Mouse (Mus musculus) kidney, adult 8-10 months (tissue): ENCODE data around the gene Hs1bp3.

Experiments
- DNase-seq, 2 experiments: peaks; one replicate each; pipeline ENCODE4 v3.0.0; 2022

The Hs1bp3 gene

DNA sequence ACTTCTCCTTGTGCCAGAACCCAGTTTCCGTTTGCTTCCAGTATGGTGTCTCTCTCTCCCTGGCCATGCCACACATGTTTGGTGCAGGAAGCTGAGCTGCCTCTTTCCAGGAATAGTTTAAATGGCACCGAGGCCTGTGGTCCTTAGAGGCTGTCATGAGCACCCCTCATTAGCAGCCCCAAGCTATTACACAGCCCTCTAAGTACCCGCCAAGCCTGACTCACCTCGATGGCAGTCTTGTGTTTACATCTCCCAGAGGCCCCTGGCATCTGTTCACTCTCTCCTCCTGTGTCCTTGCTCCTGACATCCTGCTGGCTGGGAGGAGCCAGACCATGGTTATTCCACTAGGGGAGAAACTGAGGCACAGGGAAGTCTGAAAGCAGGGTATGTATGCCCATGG is 25.3 kb downstream of the Hs1bp3 start:
- DNase-seq = no peak

DNA sequence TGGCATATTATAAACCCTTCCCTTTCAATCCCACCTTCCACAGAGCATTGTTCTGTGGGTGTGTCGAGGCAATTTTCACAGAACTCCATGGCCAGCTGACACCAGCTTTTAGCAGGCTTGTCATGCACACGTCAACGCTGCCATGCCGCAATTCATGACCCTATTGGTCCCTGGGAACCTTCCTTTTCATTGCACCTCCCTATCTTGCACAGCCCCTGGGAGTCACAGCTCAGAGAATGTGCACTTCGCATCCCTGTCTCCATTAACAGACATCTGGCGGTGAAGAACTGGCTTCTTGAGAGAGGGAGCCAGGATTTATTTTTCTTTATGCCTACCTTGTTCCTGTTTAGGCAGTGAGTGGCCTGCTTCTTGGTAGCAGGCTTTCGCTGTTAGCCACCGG is 25.7 kb downstream of the Hs1bp3 start:
- no peak for DNase-seq

DNA sequence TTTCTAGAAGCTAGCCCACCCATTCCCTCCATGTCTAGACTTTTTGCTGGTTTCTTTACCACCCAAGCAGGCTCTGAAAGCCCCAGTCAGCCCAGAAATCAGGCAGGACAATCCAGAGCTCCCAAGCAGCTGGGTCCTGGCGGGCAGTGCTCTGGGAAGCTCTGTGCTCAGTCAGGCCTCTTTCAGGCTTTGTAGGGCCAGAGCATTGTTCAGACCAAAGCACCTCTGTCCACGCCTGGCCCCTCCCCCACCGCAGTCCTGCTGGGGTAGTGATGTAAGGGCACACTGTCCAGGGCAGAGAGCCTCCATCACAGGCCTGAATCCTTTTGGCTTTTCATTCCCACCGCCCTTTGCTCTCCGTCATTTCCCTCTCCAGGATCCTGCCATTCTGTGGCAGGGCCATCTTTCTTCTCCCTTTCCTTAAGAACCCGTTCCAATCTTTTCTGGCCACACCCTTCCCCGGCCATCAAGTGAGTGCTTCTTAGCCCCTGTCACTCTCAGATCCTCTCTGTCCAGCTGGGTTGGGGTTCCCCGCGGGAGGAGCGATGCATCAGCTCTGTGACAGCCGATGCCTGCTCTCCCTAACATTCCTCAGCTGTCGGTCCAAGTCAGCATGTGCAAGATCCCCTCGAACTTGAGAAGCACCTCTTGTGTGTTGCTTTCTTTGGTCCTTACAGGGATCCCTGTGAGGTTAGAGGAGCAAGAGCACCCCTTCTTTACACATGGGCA is 26.5 kb downstream of the Hs1bp3 start:
- no peak for DNase-seq

DNA sequence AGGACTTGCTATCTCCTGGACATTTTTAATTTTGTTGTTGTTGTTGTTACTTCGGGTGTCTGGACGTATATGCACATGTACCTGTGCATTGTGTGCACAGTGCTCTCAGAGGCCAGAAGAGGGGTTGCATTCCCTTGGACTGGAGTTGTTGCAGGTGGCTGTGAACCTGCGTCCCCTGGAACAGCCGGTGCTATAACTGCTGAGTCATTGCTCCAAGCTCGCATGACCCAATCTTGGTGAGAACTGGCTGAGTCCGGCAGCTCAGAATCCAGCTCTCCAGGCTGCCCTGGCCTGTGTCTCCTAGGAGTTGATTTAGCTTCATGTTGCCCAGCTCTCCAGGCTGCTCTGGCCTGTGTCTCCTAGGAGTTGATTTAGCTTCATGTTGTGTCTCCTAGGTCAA is 27.8 kb downstream of the Hs1bp3 start:
- no peak for DNase-seq

DNA sequence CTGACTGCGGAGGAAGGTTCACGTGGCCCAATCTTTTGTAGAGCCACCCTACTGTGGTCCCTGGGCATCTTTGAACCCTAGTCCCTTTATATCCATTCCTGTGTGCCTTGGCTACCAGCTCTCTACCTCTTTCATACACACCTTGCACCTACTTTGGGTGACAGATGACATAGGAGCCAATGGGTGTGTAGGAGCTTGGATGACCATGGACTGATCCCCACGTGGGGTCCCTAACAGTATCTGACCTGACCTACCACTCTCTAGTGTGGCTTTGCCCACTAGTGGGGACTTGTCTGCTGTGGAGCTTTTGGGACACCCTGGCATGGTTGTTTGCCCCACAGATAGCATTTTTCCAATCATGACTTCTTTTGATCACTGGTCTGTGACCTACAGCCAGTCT is 30.1 kb downstream of the Hs1bp3 start:
- no peak for DNase-seq

DNA sequence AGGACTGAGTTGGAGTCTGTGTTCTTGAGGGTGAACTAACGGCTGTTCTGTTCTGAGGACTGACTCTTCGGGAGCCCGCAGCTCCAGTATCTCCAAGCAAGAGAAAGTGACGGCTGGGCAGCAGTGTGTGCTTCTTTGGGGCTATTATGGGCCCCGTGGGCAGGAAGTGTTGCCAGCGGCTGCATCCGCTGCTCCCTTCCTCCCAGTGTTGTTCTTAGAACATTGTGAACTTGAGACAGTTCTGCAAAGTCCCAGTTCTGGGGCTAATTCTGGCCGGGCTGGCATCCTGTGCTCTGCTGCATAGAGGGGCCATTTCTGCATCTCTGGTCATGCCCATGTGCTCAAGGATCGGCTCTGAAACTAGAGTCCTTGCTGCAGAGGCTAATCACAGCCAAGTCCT is 31.7 kb downstream of the Hs1bp3 start:
- peak in 1 of 2 experiments; percentile 66 for DNase-seq

DNA sequence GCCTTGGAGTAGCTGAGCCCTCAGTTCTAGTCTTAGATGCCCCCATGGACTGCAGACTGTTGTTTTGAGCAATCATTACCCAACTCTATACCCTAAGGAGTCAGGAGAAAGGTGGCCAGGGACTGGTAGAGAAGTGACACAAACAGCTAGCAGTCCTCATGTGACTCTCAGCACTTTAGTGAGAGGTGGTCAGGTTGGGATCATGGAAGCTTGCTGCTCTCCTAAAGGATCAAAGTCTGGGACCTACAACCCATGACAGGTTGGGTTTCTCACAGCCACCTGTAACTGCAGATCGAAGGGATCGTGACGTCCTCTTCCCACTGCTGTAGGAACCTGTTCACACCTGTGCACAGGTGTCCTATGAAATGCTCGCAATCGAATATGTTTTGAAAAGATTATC is 32.3 kb downstream of the Hs1bp3 start:
- DNase-seq = no peak

DNA sequence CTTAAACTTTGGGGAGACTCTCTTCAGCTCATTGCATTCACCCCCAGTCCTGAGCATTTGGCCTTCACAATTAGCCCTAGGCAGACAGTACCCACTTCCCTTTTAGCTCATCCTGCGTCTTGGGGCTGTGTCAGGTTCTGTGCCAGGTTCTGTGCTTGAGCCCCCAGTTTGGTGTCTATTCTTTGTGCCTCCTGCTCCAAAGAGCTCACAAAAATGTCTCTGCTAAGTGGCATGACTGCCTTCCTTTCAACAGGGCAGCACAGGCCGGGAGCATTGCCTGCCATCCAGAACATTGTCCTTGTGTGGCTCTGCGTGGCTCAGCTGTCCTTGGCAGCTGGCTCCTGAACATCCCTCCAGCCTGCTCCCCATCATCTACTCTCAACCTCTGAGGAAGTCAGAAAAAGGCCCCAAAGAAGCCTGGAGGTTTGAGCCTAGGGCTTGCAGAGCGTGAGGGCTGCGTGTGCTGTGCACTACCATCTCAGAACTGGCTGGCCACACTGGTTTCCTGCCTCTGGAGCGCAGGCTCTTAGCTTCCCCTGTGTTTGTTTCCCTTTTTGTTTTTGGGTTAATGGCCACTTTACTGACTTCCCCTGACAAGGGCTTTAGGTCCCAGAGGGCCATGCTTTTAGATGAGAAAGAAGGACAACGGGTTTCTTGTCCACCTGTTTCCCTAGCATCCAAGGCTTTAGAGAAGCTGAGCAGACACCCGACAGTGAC is 34.7 kb downstream of the Hs1bp3 start:
- no peak for DNase-seq

DNA sequence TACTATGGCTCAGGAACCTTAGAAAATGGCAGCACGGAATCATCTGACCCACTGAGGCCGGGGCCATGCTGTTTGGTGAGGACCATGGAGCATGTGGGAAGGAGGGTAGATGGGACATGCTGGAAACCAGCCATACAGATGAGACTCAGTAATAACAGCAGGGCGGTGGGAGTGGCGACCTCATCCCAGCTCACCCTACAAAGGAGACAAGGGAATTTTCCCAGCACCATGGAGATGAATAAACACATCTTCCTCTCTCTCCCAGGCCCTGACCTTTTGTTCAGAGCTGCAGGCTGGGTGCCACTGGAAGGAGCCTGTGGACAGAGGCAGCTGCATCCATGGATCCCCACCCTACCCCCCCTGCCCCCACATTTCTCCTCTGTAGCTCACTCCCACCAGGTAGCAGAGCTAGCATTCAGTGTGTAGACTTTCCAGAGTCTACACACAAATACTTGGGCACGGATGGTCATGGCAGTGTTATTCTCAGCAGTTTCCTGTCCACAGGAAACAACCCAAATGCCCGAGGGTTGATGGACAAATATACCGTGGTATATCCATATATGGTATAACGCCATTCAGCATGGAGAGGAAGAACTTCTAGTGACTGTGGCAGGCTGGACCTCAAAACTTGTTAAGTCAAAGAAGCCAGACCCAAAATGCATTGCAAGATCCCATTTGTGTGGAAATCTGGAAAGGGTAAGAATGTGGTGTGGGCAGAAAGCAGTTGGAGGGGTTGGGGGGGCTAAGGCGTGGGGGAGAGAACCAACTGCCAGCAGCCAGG is 35.7 kb downstream of the Hs1bp3 start:
- no peak for DNase-seq

DNA sequence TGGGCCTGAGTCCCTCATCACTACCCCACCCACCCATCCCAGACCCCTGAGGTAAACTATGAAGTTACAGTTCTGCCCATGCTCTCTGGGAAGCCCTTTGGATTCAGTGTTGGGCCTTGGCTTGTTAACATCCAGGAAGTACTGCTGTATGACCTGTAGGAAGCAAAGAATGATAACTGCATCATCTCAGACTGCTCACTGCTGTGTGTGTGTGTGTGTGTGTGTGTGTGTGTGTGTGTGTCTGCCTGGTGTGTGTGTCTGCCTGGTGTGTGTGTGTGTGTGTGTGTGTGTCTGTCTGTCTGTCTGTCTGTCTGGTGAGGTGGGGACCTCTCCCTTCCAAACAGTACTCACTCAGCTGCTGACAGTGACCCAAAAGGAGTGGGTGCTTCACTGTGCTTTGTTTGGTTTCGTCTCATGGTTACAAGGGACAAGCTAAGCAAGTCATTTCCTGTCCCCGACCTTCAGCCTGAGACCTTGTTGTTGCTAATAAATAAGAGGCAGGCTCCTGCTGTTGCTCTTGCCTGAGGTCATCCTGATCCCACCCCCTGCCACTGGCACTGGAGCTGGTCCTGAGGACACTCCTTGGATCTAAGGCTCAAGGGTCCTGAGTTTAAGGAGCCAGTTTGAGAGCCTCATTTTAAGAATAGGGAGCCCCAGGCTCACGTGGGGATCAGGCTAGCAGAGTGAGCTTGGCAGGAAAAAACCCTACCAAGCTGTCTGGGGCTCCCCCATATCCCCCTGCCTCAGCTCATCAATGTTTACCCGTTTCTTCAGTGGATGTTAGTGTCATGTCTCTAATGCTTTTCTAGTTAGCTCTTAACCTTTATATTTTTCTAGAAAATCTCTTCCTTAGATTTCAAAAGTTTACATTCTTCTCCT is 38.0 kb downstream of the Hs1bp3 start:
- DNase-seq = peak; percentile 54 to 60

DNA sequence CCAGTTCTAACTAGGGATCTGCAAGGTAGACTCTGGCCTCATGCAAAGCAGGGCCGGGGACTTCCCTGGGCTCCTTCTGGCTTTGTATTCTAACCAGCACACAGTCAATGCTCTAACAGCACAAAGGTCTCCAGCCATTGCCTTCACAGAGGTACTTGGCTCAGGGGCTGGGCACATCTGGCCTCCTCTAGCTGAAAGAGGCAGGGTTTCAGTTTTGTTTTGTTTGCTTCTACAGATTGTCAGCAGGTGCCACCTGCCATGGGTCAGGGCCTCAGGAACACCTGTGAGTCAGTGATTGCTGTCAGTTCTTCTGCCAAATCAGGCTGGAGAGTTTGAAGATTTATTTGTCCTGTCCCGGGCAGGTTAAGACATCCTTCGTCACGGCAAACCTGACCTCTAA is 39.8 kb downstream of the Hs1bp3 start:
- DNase-seq = no peak

DNA sequence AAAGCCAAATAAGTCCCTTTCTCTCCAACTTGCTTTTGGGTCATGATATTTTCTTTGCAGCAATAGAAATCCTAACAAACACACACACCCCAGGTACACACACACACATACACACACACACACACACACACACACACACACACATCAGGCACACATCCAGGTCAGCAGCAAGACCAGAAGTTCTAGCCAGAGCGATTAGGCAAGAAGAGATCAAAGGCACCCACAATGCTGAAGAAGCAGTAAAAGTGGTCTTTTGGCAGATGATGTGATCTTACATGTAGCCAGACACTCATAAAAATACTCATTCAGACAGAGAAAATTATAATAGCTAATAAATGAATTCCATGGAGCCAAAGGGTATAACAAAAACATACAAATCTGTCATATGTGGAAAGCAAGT is 41.0 kb downstream of the Hs1bp3 start:
- no peak for DNase-seq

DNA sequence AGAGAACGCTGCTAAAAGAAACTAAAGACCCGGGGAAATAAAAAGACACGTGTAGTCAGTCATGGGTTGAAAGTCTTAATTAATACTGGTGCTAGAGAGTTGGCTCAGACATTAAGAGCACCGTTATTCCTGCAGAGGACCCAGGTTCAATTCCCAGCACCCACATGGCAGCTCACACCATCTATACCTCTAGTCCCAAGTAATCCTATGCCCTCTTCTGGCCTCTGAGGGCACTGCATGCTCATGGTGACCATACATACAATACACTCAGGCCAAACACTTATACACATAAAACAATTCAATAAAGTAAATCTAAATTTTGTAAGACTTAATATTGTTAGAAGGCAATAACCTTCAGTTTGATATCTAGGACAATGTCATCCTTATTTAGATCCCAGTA is 41.8 kb downstream of the Hs1bp3 start:
- DNase-seq = no peak

DNA sequence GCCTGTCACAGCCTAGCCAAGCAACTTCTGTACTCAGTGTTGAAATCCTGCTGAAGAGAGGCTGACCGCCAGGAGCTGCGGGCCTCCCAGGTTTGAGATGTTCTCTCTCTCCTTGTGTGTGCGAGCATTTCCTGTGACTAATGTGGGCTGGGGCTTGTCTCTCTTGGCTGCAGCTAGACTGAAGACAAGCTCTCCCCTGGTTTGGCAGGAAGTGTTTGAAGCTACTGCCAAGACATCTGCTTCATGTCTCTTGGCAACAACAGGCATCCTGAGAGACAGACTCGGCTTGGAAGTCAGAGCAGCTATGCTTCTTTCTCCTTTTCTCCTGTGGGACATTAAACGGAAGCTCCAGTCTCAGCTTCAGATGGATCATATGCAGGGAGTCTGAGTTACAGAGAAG is 44.2 kb downstream of the Hs1bp3 start:
- peak; percentile 55 to 75 for DNase-seq

DNA sequence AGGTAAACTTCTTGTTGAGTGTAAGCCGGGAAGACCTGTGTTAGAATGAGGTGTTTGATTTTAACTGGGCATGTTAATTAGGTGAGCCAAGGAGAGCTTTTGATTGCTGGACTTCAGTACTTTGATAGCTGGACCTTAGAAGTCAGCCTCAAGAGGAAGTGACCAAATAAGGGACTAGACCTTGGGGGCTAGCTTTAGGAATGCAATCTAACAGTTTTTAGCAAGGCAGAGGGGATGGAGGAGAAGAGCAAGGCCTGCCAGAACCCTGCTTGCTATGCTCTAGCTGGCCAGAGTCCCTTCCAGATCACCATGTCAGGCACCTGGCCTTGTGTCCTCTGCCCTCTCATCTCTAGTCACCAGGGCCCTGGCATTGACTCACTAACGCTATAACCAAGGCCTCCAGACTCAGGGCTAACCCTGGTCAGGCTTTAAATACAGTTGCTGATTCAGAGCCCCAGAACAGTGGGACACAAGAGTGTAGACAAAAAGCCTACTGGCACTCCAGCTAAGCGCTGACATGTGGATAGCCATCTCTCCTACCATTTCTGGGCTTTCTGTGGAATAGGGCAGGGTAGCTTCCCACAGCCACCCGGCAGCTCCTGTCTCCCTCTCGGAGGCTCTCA is 45.2 kb downstream of the Hs1bp3 start:
- DNase-seq = no peak

DNA sequence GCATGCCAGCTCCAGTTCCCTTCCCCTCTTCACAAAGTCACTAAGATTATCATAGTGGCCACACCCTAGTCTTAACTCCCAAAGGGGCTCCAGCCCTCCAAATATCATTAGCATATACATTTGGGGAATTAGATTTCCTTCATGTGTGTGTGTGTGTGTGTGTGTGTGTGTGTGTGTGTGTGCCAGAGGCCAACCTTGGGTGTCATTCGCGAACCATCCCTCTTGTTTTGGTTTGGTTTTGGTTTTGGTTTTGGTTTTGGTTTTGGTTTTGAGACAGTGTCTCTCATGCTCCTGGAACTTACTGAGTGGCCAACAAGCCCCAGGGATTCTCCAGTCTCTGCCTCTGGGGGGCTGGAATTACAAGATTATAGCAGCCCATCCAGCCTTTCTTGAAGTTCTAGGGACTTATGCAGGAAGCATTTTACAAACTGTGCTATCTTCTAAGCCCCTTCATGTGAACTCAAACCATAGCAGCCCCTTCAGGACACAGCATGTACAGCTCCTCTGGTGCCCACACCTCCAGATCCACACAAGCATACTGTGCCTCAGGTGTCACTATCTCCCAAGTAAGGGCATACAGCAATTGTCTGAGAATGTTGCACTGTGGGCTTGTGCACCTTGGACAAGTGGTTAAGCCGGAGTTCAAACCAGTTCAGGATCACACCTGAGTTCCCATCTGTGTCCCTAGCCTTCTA is 46.3 kb downstream of the Hs1bp3 start:
- DNase-seq = no peak

DNA sequence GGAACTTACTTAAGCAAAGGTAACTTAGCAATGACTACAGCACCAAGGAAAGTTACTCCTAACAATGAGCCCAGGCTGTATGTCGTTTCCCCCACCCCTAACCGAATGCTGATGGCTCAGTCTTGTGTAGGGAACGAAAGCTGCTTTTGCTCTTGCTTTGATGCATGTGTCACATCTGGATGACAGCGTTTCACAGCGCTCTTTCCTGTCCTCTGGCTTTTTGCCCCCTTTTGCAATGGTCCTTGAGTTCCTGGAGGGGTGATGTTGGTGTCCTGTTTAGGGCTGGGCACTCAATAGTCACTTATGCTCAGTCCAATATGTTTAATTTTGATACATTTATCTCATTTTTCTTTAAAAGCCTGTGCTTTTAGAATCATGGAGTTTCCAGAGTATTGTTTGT is 48.6 kb downstream of the Hs1bp3 start:
- DNase-seq = no peak

DNA sequence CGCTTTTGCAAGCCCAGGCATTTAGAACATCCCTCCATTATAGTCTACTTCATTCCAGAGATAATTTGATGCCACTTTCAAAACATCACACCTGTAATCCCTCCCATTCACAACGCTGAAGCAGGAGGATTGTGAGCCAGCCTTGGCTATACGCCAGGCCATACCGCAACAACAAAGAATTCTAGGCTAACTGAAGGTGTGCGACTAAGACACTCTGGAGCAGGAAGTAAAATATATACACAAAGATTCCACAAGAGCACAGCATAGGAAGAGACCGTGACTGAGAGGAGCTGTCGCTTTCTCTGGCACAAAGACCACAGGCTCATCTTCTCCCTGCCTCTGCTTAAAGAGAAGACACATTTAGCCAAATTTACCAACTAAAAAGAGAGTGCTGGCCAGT is 49.2 kb downstream of the Hs1bp3 start:
- no peak for DNase-seq

DNA sequence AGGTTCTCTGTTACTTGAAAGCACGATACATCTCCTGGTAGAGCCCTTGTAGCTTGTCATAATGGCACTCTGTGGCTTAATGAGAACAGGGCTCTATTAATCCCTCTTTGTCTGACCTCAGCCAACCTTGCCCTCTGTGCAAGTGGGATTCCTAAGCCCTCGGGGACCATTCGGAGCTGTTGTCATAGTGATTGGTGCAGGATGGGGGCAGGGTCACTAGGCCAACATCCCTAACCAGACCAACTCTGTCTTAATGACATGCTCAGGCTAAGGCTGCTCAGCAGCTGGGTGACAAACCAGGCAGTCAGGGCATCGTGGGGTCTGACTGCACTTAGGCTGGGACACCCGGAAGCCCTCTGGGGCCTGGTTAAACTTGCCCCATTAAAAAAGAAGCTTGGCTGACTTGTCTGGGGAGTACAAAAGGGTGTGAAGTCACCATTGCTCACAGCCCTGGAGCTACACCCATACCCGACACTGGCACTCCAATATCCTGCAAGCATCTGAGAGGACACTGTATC is 51.1 kb downstream of the Hs1bp3 start:
- DNase-seq = no peak

DNA sequence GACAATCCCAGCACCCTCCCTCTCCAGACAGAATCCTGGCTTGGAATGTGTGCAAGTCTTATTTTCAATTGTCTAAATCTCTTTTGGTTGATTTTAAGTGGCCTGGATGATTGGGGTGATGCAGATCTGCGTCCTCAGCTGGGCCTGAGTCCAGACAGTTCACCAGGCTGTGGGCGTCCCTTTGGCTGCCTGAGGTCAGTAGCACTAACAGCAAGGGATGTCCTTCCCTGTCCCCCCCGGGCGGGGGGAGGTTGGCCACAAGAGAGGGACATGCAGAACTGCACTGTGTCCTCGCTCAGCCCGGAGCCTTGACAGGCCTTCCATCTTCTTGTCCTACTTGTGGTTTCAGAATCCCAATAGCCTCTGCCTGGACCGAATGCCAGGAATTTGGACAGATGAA is 52.1 kb downstream of the Hs1bp3 start:
- DNase-seq = peak; percentile 48 to 59

DNA sequence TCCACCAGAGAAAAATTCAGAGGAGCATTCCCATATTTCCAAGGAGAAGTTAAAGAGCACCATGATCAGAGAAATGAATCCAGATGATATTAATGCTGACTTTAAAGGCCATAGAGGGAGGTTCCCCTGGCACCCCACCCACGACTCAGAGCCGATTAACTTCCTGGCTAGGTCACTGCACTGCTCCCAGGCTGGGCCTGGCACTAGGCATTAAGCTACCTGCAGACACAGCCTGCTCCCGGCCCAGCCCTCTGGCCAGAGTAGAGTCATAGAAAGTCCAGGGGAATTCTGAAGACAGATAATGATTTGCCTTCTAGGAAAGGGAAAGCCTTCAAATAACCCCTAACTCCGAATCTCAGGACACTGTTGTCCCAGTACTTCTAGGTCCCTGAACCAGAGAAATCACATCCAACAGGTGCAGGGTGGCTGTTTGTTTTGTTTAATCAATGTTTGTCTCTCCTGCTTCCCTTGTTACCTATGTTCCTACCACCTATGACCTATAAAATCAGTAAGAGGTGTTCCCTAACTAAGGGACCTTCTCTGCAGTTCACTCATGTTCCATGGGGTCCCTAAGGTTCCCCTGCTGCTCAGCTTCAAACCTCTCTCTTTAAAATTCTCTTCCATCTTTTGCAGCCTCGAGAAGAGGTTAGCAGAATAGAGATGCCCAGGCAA is 52.8 kb downstream of the Hs1bp3 start:
- no peak for DNase-seq
